Mouse (Mus musculus): ENCODE measurements at regions not wholly inside any gene's neighbourhood (a gene's known extent, or its start where the extent isn't known, plus 50 kb on each side); places are given as distances from the start of the nearest gene placed in this dataset.
A peak's percentile ranks its signal among the peaks of the same experiment; 100 is the strongest.

DNA sequence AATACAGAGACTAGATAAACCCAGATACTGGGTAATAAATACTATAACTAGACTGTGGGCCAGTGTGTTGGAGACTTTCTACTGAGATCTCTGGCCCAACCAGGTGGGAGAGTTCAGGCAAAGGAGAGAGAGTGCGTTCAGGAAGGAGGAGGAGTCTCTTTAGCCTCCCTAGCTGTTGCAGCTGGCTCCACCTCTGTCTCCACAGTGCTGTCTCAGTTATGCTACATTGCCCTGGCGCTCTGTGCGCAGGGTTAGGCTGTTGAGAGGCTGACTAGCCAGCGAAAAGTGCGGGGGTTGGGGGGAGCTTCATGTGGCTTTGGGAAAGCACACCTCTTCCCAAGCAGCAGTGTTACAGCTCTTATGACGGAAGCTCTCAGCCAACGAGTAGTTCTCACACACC lies 104.7 kb upstream of the Syndig1 start:
- no peak for DNase-seq (ENCODE audit: low spot score in 2 of 2)

DNA sequence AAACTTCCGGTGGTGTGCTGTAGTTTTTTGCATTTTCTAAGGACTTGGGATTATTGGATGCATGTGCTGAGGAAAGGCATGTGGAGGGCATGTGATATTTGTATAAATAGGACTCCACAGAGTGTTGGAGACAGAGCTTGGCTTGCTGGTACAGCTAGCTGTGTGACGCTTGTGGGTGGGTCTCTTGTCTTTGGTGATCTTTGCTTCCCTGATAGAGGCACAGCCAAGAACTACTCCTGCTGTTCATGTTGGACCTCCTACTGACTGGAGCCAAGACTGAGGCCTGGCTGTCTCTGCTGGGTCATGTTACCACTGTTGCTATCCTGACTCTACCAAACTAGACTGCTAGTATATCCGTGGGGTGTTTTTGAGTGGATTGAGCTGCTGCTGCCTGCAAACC lies 103.1 kb upstream of the Syndig1 start:
- DNase-seq (ENCODE audit: low spot score in 2 of 2) = no peak

DNA sequence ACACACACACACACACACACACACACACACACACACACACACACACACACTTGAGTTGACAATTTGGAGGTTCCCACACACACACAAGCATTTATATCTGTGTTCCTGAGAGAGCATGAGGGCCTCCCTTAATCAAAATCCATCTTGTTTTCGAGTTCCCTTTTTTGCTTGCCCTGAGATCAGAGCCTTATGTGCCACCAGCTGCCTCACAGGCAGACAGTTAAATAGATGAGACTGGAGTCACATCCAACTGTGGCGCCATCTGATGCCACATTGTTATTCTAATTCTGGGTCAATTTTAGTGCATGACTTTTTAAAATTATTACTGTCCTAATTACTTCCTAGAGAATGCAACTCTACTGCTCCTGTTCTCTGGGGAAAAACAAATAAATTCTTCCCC lies 91.2 kb upstream of the Syndig1 start:
- peak; percentile 23 to 59 for DNase-seq (ENCODE audit: low spot score in 2 of 2)

DNA sequence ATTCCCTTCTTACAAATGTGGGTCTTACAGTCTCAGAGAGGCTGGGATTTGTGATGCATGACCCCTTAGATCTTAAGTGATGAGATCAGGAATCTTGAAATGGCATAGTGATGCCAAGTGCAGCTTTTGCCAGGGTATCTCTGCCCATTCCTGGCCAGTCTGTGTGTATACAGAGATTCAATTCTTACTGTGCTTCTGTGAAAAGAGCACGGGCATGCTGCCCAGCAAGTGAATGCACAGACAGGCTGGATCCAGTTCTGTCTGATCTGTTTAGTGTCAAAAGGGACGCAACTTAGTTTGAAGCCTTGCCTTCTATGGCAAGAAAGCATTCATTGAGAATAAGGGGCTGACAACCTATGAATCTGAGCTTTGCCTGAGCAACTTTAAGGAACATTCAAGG lies 89.1 kb upstream of the Syndig1 start:
- peak in 1 of 2 experiments; percentile 9 for DNase-seq (ENCODE audit: low spot score in 2 of 2)

DNA sequence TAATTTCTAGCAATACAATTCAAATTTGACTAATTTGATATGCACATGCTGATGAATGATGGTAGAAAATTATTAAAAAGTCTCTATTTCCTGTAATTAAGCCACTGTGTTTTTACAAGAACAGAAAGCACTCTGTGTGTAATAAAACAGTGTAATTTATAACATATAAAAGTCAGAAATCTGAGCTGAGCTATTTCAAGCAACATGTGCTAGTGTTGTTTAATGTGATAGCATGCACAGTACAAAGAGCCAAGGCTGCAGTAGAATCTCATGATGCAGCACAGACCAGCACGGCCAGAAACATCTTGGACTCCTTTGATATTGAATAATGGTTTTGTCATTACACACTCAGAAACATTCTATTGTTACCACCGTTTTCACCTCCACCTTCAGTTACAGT lies 86.3 kb upstream of the Syndig1 start:
- no peak for DNase-seq (ENCODE audit: low spot score in 2 of 2)

DNA sequence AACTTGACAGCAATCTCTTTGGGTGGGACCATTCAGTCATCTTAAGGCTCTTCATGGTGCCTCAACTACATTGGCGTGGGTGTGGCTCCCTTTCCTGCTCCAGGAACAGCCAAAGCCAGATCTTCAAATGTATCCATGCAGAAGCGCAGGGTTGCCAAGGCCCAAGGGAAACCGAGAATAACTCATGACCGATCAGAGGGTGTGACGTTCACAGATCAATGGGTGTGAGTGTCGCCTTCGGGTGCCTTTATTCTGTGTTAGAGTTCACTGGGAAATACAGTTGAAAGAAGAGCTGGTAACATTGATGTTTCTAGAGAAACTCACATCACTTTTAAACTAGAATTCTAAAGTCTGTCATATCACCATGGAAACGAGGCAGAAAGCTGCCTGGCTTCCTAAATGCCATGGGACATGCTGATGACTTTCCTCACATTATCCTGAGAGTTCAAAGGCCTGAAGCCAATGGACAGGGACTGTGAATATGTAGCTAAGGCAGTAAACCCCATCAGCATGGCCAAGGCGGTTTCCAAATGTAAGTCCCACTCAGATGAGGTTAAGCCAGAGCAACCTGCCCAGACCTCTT lies 80.7 kb upstream of the Syndig1 start:
- DNase-seq (ENCODE audit: low spot score in 2 of 2) = no peak

DNA sequence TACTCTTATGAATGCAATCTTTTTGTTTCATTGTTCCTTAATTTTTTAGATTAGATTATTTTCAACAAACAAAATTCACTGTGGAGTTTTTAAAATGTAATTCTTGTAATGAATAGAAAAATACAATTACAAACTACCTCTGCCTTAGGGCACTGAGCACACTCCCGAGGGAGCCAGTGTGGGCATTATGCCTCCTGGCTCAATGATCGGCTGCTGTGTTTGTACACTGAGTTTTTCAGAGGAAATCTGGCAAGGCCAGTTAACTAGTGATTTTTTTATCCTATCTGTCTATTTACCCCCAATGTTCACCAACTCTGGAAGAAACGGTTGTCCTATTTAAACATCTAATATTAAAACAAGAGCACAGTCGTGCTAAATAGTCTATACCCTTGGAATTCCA lies 69.9 kb upstream of the Syndig1 start:
- DNase-seq (ENCODE audit: low spot score in 2 of 2) = no peak

DNA sequence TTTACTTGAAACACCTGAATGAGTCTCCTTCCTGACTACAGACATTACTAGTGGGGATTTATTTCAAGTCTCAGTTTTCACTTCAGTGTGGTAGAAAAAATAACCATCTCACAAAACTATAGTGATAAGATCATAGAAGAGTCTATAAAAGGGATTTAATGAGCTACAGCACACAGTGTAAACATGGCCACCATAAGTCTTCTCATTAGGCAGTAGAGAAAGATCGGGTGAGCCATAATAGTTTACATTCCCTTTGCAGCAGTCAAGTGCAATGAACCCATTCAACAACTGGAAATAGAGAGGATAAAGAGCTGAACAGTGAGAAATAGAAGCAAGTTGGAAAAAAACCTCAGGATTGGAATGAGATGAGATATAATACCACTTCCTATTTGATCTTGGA lies 65.1 kb upstream of the Syndig1 start:
- DNase-seq (ENCODE audit: low spot score in 2 of 2) = no peak

DNA sequence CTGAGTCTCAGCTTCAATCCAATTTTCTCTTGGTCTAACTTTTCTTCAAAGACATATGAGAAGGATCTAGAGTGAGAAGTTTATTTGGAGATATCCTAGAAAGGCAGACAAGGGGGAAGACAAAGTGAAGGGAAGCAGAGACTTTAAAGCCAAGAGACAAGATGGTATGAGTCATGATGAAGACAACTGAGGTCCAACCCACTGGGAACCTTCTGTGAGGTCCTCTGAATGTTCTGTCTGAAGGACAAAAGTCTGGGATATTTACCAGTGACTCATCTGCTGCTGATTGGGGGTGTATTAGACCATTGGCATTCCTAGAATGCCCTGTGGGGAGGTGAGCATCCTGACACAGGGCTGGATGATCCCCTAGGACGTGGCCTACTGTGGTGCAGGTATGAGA lies 61.0 kb upstream of the Syndig1 start:
- no peak for DNase-seq (ENCODE audit: low spot score in 2 of 2)

DNA sequence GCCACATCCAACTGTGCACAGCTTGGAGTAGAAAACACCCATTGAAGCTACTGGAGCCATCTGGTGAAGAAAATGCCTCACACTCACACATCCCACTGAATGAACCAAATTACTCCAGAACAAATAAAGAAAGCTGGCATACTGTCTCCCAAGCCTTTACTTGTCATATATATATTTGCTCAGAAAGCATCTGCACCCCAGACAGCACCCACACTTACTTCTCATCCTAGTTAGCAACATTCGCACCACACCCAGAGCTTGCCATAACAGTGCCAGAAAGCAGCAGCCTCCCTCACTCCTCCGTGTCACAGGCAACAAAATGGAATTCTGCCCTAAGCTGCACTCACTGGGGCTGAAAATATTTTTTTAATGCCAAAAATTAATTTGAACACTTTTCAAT lies 60.5 kb upstream of the Syndig1 start:
- DNase-seq (ENCODE audit: low spot score in 2 of 2) = peak; percentile 66 to 84

DNA sequence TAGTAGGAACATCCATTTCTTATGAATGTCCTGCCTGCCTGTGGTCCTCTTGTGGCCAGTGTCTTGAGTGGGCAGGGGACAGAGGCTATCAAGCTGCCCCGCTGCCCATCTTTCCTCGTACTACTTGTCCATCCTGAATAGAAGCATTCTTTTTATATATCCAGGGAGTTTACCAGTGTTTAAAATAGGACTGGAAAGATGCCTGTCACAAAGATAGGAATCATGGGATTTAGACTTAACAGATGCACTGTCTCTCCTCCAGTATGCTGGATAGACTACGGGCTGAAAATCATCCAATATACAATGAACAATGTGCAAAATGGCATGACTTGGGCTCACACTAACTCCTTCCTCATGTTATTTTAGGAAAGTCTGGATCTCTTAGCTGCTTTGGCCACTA lies 51.7 kb upstream of the Syndig1 start:
- no peak for DNase-seq (ENCODE audit: low spot score in 2 of 2)

Data from layer of hippocampus, adult 8-10 months (tissue).